Mouse (Mus musculus): ENCODE data around the gene Tstd2.
A peak's percentile ranks its signal among the peaks of the same experiment; 100 is the strongest.

The Tstd2 gene

DNA sequence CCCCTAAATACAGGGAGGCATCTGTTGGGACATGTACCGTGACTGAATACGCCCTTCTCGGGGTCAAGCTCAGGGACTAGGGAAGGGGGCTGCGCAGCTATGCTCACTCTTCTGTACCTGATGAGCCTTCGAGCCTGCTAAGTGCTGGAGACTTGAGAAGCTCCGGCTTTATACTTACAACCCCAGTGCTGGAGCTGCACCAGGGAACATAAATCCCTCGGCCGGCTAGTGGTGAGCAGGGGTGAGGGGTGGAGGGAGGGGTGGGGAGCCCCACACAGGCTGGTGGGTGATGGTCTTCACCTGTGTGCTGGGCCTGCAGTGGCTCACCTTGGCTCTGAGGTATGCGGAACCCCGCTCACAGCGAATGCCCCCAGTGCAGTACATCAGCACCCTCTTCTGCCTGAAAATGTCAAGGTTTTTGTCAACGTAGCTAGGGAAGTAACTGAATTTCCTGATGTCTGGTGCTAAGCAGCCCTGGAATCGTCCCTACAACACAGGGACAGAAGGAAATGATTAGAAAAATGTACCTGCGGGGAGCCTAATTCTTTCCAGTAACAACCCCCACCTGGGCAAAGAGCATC is 18.9 kb downstream of the Tstd2 start:
- no peak for DNase-seq (ENCODE audit: low read depth, low spot score)

DNA sequence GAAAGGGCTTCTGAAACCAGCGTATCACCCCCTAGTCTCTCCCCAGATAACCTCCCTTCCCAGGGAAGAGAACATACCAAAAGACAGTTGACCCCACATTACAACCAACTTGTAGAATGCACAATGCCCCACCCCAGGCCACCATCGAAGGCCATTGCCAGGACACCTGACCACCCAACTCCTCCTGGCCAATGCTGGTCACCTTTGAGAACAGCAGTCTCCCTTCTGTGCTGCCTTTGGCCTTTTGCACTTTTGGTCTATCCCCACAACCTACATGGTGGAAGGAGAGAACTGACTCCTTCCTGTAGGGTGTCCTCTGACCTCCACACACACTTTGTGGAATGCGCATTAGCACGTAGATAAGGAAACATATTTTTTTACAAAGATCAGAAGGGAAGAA is 21.0 kb downstream of the Tstd2 start:
- no peak for DNase-seq (ENCODE audit: low read depth, low spot score)

DNA sequence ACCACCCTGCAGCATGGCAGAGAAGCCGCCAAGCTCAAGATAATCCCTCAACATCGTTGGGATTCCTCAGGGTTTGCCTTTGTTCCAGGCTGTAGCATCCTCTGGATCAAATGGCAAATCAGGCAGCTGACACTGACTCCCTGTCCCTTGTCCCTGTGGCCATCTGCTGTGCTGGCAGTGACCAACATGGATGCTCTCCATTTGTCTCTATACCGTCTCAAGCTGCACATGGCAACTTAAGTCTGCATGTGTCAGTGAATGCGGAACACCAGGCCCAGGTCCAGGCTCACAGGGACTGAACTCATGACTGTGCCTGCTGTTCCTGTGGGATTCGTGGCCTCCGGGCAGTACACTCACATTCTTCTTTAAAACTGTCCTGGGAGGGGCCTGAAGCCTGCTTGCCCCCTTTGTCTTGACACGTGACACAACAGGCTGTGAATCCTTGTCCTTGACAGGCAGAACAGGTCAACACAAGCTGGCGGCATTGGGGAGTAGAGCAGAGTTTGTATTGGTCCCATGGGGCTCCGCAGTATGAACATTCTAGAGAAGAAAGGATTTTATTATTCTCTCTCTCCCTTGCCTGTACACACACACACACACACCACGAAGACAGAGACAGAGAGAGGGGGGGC is 21.8 kb downstream of the Tstd2 start:
- DNase-seq (ENCODE audit: low read depth, low spot score), result no peak

DNA sequence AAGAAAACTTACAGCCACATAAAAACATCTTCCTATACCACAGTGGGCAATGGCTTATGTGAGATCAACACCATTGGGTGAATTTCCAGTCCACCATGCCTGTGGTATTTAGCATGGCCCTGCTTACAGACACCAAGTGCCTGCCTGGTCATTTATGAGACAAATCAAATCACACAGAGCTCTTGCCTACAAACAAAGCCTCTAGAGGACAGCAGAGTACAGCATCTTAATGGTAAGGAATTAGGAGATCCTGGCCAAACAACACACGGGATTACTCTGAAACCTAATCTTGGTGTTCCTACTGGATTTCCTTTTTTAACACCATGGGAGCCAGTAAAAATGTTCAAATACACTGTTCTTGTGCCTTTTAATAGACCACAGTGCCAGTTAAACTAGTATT is 23.2 kb downstream of the Tstd2 start:
- no peak for DNase-seq (ENCODE audit: low read depth, low spot score)

DNA sequence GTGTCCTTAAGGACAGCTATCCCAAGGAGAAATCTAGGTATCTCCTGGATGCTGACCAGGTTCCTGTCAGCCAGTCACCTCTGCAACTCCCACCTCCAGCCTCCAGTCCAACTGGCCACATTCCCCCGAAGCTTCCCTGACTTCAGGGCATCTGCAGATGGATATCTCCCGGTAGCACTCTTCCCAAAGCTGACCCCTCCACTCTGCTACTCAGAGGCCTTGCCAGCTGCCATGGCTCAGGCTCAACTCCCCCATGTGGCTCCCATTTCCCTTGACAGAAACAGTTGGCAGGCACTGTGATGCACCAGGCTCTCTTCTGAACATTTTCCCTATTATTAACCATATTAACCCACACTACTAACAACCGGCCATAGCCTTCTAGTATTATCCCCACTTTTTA is 27.1 kb downstream of the Tstd2 start:
- peak; percentile 6 for DNase-seq (ENCODE audit: low read depth, low spot score)

DNA sequence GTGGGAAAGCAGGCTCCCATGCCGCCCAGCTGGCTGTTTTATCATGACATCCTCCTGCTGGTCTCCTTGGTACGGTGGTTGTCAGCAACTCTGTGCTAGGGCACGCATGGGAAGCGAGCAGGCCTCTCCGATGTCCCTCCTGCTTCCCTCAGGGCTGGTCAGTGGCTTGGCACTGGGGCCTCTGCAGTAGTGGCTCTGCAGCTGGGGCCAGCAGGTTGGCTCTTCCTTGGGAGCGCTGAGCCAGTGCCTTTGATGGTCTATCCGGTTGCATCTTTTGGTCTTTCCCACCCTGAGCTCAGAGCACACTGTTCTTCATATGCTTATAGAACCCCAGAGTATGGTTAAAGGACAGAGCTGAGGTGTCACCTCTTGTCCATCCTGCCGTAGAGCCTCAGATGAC is 28.4 kb downstream of the Tstd2 start:
- no peak for DNase-seq (ENCODE audit: low read depth, low spot score)

DNA sequence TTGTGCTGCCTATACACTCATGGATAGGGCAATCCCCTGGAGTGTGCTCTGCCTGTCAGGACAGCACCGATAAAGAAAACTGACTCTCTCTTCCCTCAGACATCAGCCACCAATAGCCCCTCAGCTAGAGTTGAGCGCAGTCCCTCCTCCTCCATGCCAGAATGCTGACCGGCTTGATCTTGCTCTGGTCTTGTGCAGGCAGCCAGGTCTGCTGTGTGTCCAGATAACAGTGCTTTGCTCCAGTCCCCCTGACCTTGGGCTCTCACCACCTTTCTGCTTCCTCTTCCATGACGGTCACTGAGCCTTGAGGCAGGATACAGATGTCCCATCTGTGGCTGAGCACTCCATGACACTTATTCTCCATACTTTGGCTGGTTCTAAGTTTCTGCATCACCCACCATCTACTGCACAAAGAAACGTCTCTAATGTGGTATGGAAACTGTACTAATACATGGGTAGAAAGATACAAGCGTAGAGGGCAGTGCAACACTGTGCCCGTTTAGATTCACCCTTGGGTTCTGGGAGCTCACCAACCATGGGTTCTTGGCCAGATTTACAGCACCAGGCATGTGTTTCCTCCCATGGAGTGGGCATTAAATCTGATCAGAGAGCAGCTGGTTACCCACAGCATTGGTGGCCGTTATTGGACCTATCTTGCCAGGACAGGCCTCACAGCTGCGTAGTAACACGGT is 36.3 kb downstream of the Tstd2 start:
- no peak for DNase-seq (ENCODE audit: low read depth, low spot score)

DNA sequence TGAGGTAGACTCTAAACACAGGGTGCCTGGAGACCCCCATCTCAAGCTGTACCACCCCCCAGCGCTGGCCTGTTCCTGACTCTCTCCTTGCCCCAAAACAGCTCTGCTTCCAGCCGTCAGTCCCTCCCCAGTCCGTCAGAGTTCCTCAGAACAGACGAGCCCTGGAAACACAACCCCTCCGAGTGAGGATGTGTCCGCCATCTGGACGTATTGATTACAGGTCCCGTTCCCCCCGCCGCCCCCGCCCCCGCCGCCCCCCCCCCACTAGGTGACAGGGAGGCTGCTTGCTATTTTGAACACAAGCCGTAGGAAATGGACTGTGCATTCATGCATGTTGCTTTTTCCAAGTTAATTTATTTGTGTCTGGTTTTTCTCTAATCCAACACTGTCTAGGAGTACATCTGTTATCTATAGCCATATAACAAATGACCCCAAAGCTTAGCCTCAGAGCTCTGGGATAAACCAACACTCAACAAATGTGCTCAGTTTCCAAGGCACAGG is 37.2 kb downstream of the Tstd2 start:
- DNase-seq (ENCODE audit: low read depth, low spot score), result no peak

DNA sequence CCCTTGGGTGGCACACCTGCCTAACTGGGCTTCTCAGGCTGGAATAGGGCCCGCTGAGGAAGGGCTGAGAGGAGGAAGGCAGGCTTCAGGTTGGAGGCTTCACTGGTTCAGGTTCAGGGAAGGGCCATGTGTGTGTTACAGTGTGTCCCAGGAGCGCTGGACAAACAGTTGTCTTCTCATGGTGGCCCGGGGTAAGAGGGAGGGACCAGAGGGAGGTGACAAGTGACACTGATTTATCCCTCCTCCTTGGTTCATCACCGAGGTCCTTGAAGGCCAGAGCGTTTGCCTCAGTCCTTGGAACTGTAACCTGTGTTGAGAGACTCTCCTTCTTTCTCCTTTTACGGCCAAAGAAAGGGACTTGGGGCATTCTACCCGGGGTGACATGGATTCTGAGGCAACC is 38.0 kb downstream of the Tstd2 start:
- no peak for DNase-seq (ENCODE audit: low read depth, low spot score)

DNA sequence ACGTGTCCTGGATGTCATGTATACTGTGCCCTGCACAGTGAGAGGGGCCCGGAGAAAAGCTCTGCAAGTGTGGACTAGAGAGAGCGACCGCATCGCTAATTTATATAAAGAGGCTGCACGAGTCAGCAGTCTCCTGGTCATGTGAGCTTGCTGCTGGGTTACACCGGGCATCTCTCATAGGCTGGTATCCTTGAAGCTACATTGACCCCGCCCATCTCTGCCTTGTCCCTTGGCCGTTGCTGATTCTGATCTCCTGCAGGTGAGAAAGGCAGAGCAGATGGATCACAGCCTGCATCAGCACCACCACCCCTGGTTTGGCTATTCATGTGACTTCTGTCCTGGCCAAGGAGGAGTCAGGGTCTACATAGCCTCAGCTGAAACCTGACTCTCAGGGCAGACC is 39.4 kb downstream of the Tstd2 start:
- no peak for DNase-seq (ENCODE audit: low read depth, low spot score)

DNA sequence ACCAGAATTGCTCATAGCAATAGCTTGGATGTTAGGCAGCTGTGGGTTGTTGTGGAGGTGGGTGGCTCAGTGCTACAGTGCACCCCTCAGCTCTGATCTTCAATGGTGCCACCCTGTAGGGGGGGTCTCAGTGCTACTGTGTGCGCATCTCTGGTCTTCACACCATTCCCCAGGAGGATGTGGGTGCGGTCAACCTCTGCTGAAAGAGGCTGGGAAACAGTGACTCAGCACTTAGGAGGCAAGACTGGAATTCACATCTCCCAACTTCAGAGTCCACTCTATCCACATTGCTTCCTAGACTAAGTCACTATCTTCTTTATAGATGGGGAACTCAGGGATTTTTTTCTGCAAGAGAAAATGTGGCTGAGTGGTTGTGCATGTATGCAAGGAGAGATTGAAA is 40.9 kb downstream of the Tstd2 start:
- DNase-seq (ENCODE audit: low read depth, low spot score), result peak; percentile 51

DNA sequence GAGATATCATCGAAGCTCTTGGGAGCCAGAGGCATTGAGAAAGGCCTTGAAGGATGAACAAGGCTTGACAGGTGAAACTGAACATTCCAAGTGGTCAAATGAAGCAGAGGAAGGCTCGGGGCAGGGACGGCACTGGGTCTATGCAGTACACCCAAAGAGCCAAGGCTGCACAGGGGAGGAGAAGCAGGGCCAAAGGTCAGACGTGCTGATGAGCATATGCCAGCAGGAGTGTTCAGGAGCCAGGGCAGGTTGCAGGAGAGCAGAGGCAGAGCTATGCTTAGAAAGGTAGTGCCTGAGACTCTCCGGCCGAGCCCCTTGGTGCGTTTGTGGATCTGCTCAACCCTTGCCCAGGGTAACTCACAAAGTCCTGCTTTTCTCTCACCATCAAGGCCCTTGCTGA is 41.9 kb downstream of the Tstd2 start:
- no peak for DNase-seq (ENCODE audit: low read depth, low spot score)

DNA sequence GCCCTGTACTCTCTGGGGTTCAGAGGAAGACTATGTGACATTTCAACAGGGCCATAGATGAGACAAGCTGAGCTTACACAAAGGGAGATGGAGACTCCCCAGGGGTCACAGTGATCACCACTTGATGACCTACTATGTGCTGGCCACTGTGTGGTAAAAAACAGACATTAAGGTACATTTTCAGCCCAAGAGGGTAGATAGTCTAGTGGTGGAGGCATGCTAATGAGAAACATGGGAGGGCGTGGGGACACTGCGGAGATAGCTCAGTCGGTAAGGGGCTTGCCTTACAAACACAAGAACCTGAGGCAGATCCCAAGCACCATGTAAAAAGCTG is 42.7 kb downstream of the Tstd2 start:
- DNase-seq (ENCODE audit: low read depth, low spot score), result no peak

DNA sequence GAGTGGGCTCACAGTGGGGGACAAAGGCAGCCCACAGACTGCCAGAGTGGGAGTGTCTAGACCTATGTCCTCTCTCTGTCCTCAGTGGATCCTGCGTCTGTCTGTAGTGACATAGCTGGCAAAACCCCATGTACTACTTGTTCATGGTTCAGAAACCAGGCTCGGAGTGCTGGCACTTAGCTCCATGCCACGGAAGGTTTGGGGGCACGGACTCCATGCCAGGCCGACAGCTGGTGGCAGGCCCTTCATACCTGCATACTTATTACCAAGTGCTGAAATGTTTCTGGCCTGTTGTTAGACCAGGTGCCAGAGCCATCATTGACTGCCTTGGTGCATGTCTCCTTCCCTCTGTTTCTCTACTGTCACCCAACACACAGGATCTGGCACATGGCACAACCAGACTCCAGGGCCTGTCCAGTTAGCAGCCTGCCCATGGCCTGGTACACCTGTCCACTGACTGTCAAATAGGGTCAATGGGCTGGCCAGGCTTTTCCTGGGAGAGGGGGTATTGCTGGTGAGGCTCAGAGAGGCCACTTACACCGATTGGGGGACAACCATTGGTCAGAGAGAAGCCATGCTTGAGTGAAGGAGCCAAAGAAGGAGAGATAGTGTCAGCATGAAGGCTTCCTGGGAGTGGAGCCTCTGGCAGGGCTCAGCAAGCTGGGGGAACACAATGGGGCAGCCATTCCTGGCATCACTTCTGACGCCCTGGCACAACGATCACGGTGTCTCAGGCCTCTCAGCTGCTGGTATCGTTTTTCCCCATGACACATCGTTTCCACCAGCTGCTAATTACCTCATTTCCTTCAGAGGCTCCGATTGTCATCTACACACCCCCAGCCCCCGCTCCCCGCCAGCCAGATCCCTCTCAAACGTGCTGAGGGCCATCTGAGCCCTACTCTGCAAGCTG is 43.3 kb downstream of the Tstd2 start:
- DNase-seq (ENCODE audit: low read depth, low spot score), result no peak

DNA sequence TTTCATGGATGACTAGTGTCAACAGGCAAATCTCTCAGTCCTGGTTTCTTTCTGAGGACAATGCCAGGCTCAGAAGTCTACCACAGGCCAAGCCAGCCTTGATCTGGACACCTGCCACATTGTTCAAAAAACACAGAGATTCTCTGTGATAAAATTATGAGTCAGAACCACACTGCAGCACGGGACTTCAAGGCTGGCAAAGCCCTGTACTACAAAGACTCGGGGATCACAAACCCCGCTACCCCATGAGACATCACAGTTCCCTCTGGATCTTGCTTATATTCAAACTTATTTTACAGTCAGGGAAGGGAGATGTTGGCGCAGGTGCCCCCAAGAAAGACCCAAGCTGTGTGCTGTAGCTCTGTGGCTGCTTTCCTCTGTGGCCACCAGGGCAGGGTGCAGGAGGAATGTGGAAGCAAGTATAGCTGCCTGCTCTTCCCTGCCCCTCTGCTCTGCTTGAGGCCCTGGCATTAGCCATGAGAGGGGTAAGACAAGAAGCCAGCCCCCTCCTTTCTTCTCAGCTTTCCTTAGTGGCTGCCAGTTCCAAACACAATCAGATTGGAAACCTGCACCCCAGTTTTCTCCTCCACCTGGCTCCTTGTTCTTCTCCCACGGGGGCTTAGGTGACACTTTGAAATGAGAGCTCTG is 45.9 kb downstream of the Tstd2 start:
- DNase-seq (ENCODE audit: low read depth, low spot score), result peak; percentile 78

DNA sequence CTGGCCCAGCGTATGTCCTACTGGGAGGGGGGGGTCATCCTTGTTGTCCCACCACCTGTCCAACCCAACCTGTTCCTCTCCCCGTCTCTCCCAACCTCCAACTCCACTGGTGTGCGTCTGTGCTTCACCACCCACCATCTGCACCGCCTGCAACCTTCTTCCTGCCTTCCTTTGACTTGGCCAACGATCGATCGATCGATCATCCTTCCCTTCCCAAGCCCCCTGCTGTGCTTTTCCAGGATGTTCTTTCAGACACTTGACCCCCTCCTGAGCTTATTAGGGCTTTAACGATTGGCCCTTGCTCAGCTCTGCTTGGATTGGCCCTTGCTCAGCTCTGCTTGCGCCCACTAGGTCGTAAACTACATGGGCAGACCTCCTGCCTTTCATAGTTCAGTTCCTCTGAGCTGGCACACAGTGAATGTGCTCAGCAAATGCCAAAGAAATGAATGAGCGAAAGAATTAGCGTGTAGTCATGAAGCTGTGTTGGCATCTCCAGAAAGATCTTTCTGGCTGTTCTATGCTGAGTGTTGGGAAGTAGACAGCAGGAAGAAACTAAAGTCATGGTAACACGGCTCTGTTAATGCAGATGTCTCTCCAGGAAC is 48.9 kb downstream of the Tstd2 start:
- no peak for DNase-seq (ENCODE audit: low read depth, low spot score)

DNA sequence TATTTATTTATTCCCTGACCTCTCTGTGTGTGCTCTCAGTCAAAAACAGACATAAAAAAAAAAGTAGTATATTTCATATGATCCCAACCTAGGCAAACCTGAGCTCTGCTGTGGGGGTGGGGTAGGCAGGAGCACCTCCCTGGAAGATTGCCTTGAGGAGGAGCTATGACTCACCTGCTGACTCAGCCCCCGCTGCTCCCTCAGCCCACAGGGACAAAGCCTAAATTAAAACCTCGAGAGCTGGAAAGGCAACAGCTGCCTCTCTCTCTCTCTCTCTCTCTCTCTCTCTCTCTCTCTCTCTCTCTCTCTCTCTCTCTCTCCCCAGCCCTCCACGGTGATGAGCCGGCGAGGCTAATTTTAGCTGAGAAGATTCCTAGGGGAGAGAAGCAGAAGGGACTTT is 50.6 kb downstream of the Tstd2 start:
- DNase-seq (ENCODE audit: low read depth, low spot score), result peak; percentile 89

DNA sequence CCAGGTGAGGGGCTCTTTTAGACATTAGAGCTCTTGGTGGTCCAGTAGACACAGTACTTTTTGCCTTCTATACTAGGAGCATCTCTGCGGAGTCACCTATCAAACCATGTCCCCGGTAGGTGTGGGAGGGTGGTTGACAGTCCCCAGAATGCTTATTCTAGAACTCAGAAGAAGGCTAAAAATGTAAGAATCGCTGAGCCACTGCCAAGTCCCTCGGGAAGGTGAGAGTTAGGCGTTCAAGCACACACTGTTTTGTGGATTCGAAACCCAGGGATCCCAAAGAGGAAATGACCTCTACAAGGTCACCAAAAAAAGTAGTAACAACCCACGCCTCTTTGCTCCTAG is 51.1 kb downstream of the Tstd2 start:
- no peak for DNase-seq (ENCODE audit: low read depth, low spot score)

DNA sequence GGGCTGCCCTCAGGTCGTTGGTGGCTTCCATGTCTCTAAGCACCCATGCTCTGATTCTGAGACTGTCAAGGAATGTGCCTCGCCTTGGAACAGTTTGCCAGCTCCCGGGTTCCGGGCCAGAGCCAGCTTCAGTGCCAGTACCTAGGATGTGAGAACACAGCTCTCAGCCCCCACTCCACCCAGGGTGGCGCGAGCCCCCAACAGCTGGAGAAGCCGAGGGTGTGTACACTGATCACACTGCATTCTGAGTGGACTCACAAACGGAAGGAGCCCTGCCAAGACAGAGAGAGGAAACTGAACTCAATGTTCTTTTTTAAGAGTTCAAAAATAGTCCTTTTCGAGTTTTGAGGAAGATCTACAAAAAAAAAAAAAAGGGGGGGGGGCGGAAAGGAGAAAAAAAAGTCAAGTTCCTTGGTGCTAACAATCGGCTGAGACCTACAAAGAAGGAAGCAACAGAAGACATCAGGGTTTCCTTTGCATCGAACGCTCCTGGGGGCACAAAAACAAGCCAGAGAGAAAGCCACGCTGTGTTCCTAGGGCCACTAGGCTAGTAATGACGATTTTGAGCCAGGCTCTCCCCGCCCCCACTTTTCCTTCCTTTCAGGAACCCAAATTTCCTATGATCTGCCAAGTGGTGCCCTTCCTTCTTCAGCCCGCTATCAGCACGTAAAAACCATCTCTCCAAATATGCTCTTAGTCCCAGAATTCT is 51.6 kb downstream of the Tstd2 start:
- DNase-seq (ENCODE audit: low read depth, low spot score), result no peak

DNA sequence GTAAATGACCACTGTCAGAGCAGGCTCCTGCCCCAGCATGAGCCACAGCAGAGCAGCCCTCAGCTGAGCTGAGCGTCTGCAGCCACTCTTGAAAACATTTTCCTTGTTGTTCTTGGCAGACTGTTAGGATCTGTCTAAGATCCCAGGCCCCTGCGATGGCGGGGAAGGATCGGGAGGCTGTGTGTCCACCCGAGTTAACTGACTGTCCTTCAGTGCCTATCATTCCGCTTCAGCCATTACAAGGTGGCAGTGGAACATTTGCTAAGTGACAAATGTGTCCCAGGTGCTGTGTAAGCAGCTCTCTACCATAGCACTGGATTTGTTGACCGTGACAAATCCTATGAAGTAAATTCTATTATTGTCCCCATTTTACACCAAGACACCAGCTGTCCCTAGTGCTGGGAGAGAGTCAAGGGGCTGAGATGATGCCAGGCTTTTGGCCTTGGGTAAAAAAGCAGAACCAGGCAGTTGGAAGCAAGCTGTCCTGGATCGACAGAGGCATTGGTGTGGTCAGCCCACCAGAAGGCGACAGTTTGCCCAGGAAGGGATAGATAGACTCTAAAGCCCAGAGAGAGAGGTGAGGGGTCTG is 53.2 kb downstream of the Tstd2 start:
- no peak for DNase-seq (ENCODE audit: low read depth, low spot score)

Data from 3T3-L1 (cell line).